Mouse (Mus musculus): ENCODE measurements at regions not wholly inside any gene's neighbourhood (a gene's known extent, or its start where the extent isn't known, plus 50 kb on each side); places are given as distances from the start of the nearest gene placed in this dataset.

DNA sequence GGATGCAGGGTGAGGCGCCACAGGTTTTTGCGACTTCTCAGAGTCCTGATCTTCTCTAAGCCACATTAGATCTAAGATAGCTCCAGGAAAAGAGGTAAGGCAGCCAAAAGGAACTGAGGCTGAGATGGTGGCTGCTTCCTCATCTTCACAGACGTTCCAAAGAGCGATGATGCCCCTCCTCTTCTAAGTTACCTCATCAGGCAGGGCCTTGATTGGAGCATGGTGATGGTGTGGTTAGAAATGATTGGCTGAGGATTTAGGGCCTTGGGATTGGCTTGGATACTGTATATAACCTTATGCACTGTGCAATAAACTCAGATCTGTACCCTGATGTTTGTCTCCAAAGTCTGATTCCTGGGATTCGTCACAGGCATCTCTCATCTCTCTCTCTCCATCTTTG, 2177.9 kb downstream of the 4930444P10Rik start:
- TF ChIP-seq CTCF (IDR thresholded peaks at IDR 0.05; ENCODE audit: low read depth, low read length), result no peak
- no peak for TF ChIP-seq POLR2A (IDR thresholded peaks at IDR 0.05; ENCODE audit: insufficient read depth, low read length)

Measured in ES-Bruce4 (cell line).